Mouse (Mus musculus): Measurements from ENCODE around the gene 4930407I10Rik.

Gene 4930407I10Rik

GRCm38 (mm10) chr15:82058719-82059201, at the start of gene 4930407I10Rik:
Gene 4930407I10Rik (plus strand): TSS chr15:82059151.
- no peak for DNase-seq

- no peak for DNase-seq
These were observed 47.0 kb upstream of the 4930407I10Rik start for GRCm38 (mm10) chr15:82011947-82012346.

- DNase-seq: no peak
These were observed 44.1 kb upstream of the 4930407I10Rik start for GRCm38 (mm10) chr15:82014745-82015391.

DNA sequence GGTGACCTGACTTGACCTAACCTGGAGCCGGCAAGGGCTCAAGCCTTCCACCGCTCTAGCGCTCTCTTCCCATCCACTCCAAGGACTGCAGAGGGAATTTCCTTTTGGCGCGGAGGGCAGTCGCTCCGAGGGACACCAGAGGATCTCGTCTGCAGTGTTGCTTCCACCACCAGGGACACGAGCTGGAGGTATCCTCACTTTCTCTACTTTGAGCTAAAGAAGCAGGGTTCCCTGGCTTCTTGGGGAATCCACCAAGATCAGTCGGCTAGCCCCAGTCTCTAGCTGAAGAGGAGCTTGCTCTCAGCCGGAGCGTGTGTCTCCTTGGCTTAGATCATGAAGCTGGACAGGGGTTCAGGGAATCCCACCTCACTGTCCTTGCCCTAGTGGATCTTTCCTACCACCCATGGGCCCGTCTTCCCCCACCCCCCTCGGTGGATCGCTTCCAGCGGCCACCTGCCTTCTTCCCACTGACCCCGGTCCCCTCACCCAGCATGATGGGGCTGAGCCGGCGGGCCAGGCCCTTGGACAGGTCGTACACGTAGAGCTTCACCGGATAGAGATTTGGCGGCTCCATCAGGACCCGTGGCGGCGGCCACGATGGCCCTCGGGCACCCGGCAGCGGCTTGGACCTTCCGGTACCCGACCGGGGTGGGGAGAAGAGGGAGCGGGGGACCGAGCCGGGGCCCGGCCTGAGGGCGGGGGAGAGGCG, 43.4 kb upstream of the 4930407I10Rik start:
- peak; percentile 21 to 30 for DNase-seq

- peak; percentile 99 to 100 for DNase-seq
These were observed 42.7 kb upstream of the 4930407I10Rik start for GRCm38 (mm10) chr15:82016101-82016808.

DNA sequence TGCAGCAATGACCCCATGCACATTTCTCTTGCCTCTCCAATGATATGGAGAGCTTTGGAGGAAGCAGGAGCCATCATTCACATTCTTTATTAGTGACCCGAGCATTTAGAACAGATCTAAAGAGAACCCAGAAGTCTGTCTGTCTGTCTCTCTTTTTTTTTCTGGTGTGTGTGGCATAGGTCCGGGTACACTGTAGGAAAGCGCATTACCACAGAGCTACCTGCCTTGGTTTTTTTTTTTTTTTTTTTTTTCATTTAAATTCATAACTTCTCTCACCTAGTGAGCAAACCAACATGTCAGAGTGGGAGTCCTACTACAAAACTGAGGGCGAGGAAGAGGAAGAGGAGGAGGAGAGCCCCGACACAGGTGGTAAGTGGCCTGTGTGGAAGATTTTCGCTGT, 42.1 kb upstream of the 4930407I10Rik start:
- DNase-seq: no peak

DNA sequence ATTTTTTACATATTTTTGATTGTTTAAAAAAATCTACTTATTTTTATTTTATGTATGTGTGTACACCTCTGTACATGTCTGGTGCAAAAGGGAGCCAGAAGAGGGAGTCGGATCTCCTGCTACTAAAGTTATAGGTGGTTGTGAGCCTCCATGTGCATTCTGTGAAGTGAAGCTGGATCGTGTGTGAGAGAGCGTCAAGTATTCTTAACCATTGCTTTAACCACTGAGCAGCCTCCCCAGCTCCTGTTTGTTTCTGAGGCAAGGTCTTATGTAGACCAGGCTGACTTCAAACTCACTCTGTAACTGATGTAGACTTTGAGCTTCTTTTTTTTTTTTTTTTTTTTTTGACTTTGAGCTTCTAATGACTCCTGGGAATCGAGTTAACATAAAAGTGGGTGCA, 41.5 kb upstream of the 4930407I10Rik start:
- no peak for DNase-seq

DNA sequence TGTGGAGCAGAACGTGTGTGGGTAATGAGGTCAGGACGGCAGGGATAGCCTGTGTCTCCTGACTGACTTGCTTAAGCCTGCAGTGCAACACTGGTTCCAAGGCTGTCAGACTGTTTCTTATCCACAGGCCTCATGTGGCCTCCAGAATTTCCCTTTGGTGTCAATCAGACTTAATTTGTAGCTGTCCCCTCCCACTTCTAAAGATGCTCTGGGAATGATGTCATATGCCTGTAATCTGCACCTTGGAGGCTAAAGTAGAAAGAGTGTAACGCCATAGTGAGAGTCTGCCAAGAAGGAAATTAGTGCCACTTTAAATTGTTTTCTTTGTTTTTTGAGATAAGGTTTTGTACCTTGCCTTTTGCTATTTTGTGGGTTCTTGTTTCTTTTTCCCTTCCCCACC, 39.7 kb upstream of the 4930407I10Rik start:
- no peak for DNase-seq

GRCm38 (mm10) chr15:82022535-82023088, 36.3 kb upstream of the 4930407I10Rik start:
- DNase-seq: peak in 1 of 2 experiments; percentile 5

- DNase-seq: no peak
These were observed 34.9 kb upstream of the 4930407I10Rik start for GRCm38 (mm10) chr15:82023965-82024635.

DNA sequence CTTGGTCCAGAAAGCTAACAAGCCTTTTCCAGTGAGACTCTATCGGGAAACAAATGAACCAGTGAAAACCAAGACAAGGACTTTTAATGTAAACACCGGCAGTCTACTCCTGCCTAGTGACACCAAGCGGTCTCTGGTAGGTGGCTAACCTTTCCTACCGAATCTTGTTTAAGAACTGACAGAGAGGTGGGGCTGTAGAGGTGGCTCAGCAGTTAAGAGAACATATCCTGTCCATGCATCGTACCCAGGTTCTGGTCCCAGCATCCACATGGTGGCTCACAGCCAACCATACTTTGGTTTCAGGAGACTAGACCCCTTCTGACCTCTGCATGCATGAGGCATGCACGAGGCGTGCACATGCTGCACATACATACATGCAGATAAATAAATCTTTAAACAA, 31.7 kb upstream of the 4930407I10Rik start:
- DNase-seq: no peak

DNA sequence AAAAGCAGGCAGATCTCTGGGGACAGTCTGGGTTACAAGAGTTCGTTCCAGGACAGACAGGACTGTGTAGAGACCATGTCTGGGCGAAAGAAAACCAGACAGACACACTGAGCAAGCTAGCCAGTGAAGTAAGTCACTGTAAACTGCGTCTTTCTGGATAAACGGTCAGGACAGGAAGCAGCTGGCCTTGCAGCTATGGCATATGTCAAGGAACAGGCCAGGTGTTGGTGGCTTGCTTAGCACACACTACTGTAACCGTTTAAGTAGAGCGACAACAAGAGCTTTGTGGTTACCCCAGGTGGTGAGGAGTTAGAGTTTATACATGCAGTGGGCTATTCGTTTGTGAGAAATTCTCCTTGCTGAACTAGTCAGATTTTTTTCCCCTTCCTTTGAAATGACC, 31.2 kb upstream of the 4930407I10Rik start:
- DNase-seq: no peak

DNA sequence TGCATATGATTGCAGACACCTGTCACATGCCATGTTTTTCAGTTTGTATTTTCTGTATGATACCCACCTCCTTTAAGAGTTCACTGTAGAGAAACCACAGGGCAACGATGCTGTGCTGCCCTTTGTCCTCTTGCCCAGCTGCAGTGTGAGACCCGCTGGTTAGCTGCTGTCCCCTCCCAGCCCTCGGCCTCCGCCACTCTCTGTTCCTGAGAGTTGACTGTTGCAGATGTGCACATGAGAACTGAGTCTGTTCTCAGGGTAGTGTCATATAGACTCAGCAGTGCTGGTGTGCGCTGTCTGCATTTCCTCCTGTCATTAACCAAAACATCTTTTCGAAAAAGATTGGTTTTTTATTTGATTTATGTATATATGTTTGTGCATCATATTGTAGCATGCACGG, 26.6 kb upstream of the 4930407I10Rik start:
- no peak for DNase-seq

DNA sequence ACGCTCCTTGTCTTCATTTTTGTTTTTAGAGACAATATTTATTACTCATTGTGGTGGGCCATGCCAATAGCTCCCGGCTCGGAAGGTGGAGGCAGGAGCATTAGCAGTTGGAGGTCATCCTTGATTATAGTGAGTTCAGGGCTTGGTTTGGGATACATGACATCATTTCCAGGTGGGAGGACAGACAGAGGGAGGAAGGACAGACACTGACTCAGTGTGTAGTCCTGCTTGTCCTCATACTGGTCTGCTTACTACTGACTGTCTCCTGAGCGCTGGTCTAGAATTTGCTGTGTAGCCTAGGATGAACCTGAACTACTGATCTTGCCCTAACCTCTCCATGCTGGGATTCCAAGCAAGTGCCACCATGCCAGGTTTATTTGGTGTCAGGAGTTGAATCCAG, 25.2 kb upstream of the 4930407I10Rik start, which contains the start of gene Desi1:
Gene Desi1, minus strand, starts transcription at position 101 of the 400 bp plus-strand sequence.
- no peak for DNase-seq

DNA sequence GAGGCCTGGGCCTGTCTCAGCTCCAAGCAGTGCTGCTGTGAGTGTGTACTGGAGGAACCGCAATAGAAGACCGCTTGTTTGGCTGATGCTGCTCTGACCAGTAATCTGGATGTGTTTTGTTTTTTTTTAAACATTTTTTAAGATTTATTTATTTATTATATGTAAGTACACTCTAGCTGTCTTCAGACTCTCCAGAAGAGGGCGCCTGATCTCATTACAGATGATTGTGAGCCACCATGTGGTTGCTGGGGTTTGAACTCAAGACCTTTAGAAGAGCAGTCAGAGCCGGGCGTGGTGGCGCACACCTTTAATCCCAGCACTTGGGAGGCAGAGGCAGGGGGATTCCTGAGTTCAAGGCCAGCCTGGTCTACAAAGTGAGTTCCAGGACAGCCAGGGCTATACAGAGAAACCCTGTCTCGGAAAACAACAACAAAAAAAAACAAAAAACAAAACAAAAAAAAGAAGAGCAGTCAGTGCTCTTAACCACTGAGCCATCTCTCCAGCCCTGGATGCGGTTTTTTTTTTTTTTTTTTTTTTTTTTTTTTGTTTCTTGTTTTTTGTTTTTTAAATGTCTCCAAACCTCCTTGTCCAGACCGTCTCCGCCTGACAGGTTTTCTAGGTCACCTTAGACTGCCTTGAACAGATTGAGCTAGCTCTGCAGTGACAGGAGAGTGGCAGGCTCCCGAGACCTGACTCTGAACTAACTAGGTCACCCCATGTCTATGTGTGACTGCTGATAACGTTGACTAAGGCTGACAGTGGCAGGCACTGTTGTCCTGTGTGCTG, 22.9 kb upstream of the 4930407I10Rik start:
- peak in 1 of 2 experiments; percentile 19 for DNase-seq

GRCm38 (mm10) chr15:82040650-82041049, 18.3 kb upstream of the 4930407I10Rik start:
- DNase-seq: peak; percentile 14 to 35

GRCm38 (mm10) chr15:82044166-82044784, 14.7 kb upstream of the 4930407I10Rik start:
- DNase-seq: no peak

DNA sequence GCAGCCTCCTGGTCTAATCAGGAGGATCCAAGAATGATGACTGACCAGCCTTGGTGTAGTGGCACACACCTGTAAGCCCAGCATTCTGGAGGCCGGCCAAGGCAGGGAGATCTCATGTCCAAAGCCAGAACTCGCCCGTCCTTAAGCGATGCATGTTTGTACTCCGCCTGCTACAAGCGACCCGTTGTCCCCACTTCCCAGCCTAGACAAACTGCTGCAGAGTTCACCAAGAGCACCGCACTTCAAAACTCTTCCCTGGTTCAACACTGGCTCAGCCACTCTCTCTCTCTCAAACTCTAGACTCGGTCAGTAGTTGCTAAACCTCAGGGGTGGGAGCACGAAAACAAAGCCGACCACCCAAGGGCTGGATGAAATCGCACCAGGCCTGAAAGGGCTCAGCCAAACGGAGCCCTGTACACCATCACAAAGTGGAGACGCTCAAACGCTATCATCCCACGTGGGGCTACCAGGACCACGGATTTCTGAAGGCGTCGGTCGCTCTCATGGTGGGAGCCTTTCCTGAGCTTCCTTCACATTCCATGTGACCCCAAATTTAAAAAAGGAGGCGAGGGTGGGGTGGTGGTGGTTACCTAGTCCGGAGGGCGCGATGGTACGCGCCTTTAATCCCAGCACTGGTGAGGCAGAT, 12.6 kb upstream of the 4930407I10Rik start:
- no peak for DNase-seq

GRCm38 (mm10) chr15:82047080-82047883, 11.7 kb upstream of the 4930407I10Rik start, which contains the start of gene Snu13:
Gene Snu13 (minus strand): TSS chr15:82047598.
- peak; percentile 91 to 92 for DNase-seq

- DNase-seq: no peak
These were observed 6.4 kb upstream of the 4930407I10Rik start for GRCm38 (mm10) chr15:82052544-82052943.
